ENCODE assay signal across 13 mouse cellular contexts in genomic region chr6:147718713-147719490, GRCm38 (mm10).
DNase-seq lines count a peak whose midpoint lies in the region; ATAC-seq lines count a peak whose summit lies in the region.
"Had no signal": no experiment of that assay in that cellular context is flagged by ENCODE, and none has a peak within 500 bp of the region (broad histone marks: within the 10 kb centered on the region; RNA-seq: fewer than 3 reads in every experiment).

No protein-coding gene starts in this region.

- no peaks in the 10 kb centered on the region for H3K36me3 ChIP-seq in forebrain, embryonic 13.5 days (ENCODE audit: poor library complexity, severe bottlenecking)
- H3K36me3 ChIP-seq in forebrain, embryonic 10.5 days (replicated peaks): no peaks in the 10 kb centered on the region
- no peaks in the 10 kb centered on the region for H3K36me3 ChIP-seq in embryonic facial prominence, embryonic 13.5 days
- H3K36me3 ChIP-seq: neural tube, embryonic 12.5 days had no signal

- no peak overlapping the region for H3K27ac ChIP-seq in forebrain, embryonic 13.5 days
- H3K27ac ChIP-seq in forebrain, embryonic 10.5 days: no peak overlapping the region
- H3K27ac ChIP-seq in embryonic facial prominence, embryonic 13.5 days: peak overlapping the region; percentile 2; the same call in 1 of the 2 replicates
- H3K27ac ChIP-seq: neural tube, embryonic 12.5 days had no signal

- H3K4me3 ChIP-seq in forebrain, embryonic 13.5 days: no peak overlapping the region
- no peak overlapping the region for H3K4me3 ChIP-seq in forebrain, embryonic 10.5 days
- no peak overlapping the region for H3K4me3 ChIP-seq in embryonic facial prominence, embryonic 13.5 days
- H3K4me3 ChIP-seq: neural tube, embryonic 12.5 days had no signal

- peaks cover 18% of the 10 kb centered on the region for H3K4me1 ChIP-seq in forebrain, embryonic 13.5 days
- peaks cover 22% of the 10 kb centered on the region for H3K4me1 ChIP-seq in forebrain, embryonic 10.5 days
- peaks cover 20% of the 10 kb centered on the region for H3K4me1 ChIP-seq in embryonic facial prominence, embryonic 13.5 days
- H3K4me1 ChIP-seq: neural tube, embryonic 12.5 days had no signal

- WGBS in forebrain, embryonic 13.5 days: 75% methylated on average over 10 of the region's 10 CpGs
- WGBS in forebrain, embryonic 10.5 days: 79% methylated on average over 10 of the region's 10 CpGs
- 62% methylated on average over 10 of the region's 10 CpGs for WGBS in embryonic facial prominence, embryonic 13.5 days

- no peak overlapping the region for H3K9ac ChIP-seq in forebrain, embryonic 13.5 days
- H3K9ac ChIP-seq in embryonic facial prominence, embryonic 13.5 days: no peak overlapping the region
- H3K9ac ChIP-seq: neural tube, embryonic 12.5 days had no signal

- ATAC-seq in forebrain, embryonic 13.5 days: peak; percentile 71
- no peak for ATAC-seq in embryonic facial prominence, embryonic 13.5 days (ENCODE audit: insufficient number of reproducible peaks, insufficient read depth, low FRiP score, low TSS enrichment, low read depth)
- ATAC-seq: lung, postnatal 0 days had no signal

- no peak for DNase-seq in forebrain, embryonic 10.5 days (ENCODE audit: extremely low spot score, low spot score)
- DNase-seq in left cerebral cortex, postnatal 4 days: peak; percentile 24
- no peak for DNase-seq in left cerebral cortex, postnatal 25 days (ENCODE audit: low spot score in 2 of 2)
- peak; percentile 55 for DNase-seq in cerebellum, adult 18-20 months
- no peak for DNase-seq in T-cell, adult 2 months (ENCODE audit: low spot score)
- DNase-seq in thymus, postnatal 4 days: no peak
- DNase-seq: adrenal gland, postnatal 25 days; kidney, postnatal 10 days had no signal

- H3K9me3 ChIP-seq in forebrain, embryonic 13.5 days (replicated peaks): no peaks in the 10 kb centered on the region
- H3K9me3 ChIP-seq in forebrain, embryonic 10.5 days: no peaks in the 10 kb centered on the region
- H3K9me3 ChIP-seq in embryonic facial prominence, embryonic 13.5 days: no peaks in the 10 kb centered on the region
- H3K9me3 ChIP-seq: neural tube, embryonic 12.5 days had no signal

- no peaks in the 10 kb centered on the region for H3K27me3 ChIP-seq in forebrain, embryonic 13.5 days
- H3K27me3 ChIP-seq in forebrain, embryonic 10.5 days (ENCODE audit: poor library complexity, severe bottlenecking): no peaks in the 10 kb centered on the region
- no peaks in the 10 kb centered on the region for H3K27me3 ChIP-seq in embryonic facial prominence, embryonic 13.5 days
- H3K27me3 ChIP-seq: neural tube, embryonic 12.5 days had no signal

- no peak overlapping the region for H3K4me2 ChIP-seq in forebrain, embryonic 13.5 days
- H3K4me2 ChIP-seq in embryonic facial prominence, embryonic 13.5 days: 0 out of 2 replicates have a peak overlapping the region, but pooled peaks have one; percentile 17
- H3K4me2 ChIP-seq: liver, embryonic 11.5 days; neural tube, embryonic 12.5 days had no signal

- intact Hi-C loops in left cerebral cortex, postnatal 4 days (cut with DNase I): no loop called here
- intact Hi-C loops in left cerebral cortex, postnatal 25 days (cut with DNase I): no loop called here

Comparison
In these comparisons a context has a peak if more than half of its experiments do, and no peak if none do; other contexts are left out.
1. DNase-seq: peak in left cerebral cortex, postnatal 4 days (single experiment) and cerebellum, adult 18-20 months (2 of 2); none in forebrain, embryonic 10.5 days (single experiment), left cerebral cortex, postnatal 25 days (0 of 2), T-cell, adult 2 months (single experiment) and thymus, postnatal 4 days (single experiment).